Mouse (Mus musculus): ENCODE data around the gene Pik3cg. TPM values are rescaled to one million over a fixed set of nuclear protein-coding genes. Genes with fewer than 3 reads are reported as not detected.

Pik3cg gene
- polyA plus RNA-seq, 1 experiment from 2014 or later = 21.7 TPM

DNA sequence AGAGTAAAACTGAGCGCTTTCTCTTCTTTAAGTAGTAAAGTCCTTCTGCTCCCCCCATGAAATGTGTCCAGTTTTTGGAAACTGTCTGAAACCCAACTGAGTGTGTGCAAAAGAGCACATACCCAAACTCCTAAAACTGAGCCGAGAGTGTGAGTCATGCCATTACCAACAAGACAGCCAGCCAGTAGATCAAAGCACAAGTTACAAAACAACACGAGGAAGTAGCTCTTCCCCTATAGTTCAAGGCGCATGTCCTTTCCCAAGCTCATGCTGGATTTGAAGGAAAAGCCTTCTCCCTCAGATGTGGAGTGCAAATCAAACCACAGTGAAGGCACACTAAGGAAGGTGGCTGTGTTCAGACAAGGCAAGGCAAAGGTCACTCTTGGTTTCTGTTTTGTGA, 17.5 kb downstream of the Pik3cg start:
- H3K79me2 ChIP-seq (ENCODE audit: inconsistent target) = no peaks in the 10 kb centered on the region
- H3K4me3 ChIP-seq (ENCODE audit: inconsistent target) = no peak overlapping the region
- 0 out of 2 replicates have a peak overlapping the region, but pooled peaks have one; percentile 2 for H3K27ac ChIP-seq
- peaks cover 65% of the 10 kb centered on the region for H3K36me3 ChIP-seq (ENCODE audit: inconsistent target)
- 45% methylated on average over 4 of the region's 4 CpGs for WGBS (ENCODE audit: missing documents)

GRCm38 (mm10) chr12:32187668-32188236, 20.7 kb downstream of the Pik3cg start:
- Histone ChIP-seq H3K79me2 (ENCODE audit: inconsistent target) (no peaks in the 10 kb centered on the region), H3K27ac (no peak overlapping the region), H3K4me3 (ENCODE audit: inconsistent target) (no peak overlapping the region), H3K36me3 (ENCODE audit: inconsistent target) (peaks cover 36% of the 10 kb centered on the region; the same call in 1 of the 2 replicates)
- WGBS (ENCODE audit: missing documents) = 95% methylated on average over 4 of the region's 5 CpGs

DNA sequence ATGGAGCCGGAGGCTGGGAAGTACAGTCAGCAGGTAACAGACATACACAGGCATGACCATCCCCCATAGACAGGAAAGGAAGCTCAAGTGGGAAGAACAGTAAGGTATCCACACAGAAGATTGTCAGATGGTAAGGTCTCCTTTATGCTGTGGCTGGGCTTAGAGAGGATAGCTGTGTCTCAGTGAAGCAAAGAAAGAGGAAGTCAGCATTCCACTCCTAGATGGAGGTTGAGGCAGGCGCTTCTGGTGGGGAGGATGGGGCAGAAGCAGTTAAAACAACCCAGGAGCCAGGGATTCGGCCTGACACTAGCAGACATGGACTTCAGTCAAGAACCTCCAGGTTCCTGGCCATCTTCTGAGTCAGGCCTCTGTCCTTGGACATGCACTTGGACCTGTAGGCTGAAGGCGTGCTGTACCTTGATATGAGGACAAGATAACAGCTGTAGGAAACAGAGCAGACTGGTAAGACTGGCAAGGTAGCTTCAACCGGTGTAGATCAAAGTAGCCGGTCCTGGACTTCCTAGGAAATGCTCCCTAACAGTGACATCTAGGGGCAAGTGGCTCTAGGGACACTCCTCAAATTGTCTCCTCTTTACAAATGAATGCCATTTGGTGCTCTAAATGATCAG, 21.7 kb downstream of the Pik3cg start:
- no peak overlapping the region for H3K4me3 ChIP-seq (ENCODE audit: inconsistent target)
- H3K36me3 ChIP-seq (ENCODE audit: inconsistent target) = peaks cover 29% of the 10 kb centered on the region; the same call in 1 of the 2 replicates
- H3K27ac ChIP-seq = no peak overlapping the region
- WGBS (ENCODE audit: missing documents) = 92% methylated on average over 6 of the region's 6 CpGs
- H3K79me2 ChIP-seq (ENCODE audit: inconsistent target) = no peaks in the 10 kb centered on the region

GRCm38 (mm10) chr12:32184874-32185273, 23.6 kb downstream of the Pik3cg start:
- no peak overlapping the region for H3K27ac ChIP-seq
- H3K79me2 ChIP-seq (ENCODE audit: inconsistent target) = no peaks in the 10 kb centered on the region
- H3K4me3 ChIP-seq (ENCODE audit: inconsistent target) = no peak overlapping the region
- H3K36me3 ChIP-seq (ENCODE audit: inconsistent target) = peaks cover 23% of the 10 kb centered on the region; the same call in 1 of the 2 replicates
- 100% methylated on average over 1 of the region's 3 CpGs for WGBS (ENCODE audit: missing documents)

GRCm38 (mm10) chr12:32183584-32183983, 24.9 kb downstream of the Pik3cg start:
- WGBS (ENCODE audit: missing documents) = 100% methylated on average over 1 of the region's 1 CpGs

DNA sequence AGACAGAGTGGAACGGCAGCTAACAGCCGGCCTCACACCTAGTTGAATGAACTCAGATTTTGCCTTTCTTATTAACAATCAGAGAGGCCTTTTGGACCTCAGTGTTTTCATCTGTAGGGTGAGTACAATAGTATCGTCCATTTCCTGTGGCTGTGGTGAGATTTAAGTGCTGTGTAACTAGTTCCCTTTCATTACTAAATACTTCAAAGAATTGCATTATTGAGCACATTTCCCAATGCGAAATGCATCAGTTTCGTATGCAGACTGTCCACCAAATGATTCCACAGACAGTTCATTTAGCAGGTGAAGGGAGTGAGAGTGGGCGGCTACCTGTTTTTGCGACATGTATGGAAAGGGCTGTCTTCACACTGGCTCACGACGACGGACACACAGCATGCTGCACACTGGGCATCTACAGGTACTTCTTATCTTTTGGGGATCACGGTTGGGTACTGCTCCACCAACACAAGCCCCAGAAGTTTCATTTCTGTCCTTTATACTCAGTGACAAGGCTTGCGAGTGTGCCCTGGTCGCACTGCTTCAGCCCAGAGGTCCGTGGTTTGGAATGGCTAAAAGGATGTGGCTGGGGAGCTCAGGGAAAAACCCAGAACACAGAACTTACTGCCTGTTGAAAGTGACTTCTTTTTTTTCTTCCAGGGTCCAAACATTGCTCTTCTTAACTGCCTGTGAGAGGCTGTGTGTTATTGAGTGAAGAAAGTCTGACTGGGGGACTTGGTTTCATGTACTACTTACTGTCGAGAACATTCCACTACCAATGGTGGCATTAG, 25.6 kb downstream of the Pik3cg start:
- 66% methylated on average over 15 of the region's 15 CpGs for WGBS (ENCODE audit: missing documents)
- Histone ChIP-seq H3K27ac (no peak overlapping the region), H3K79me2 (ENCODE audit: inconsistent target) (no peaks in the 10 kb centered on the region), H3K36me3 (ENCODE audit: inconsistent target) (peaks cover 13% of the 10 kb centered on the region; the same call in 1 of the 2 replicates), H3K4me3 (ENCODE audit: inconsistent target) (no peak overlapping the region)

More at GRCm38 (mm10) chr12:32183584-32183983, 24.9 kb downstream of the Pik3cg start:
- Histone ChIP-seq H3K27ac (no peak overlapping the region), H3K36me3 (ENCODE audit: inconsistent target) (peaks cover 21% of the 10 kb centered on the region; the same call in 1 of the 2 replicates), H3K4me3 (ENCODE audit: inconsistent target) (no peak overlapping the region), H3K79me2 (ENCODE audit: inconsistent target) (no peaks in the 10 kb centered on the region)

DNA sequence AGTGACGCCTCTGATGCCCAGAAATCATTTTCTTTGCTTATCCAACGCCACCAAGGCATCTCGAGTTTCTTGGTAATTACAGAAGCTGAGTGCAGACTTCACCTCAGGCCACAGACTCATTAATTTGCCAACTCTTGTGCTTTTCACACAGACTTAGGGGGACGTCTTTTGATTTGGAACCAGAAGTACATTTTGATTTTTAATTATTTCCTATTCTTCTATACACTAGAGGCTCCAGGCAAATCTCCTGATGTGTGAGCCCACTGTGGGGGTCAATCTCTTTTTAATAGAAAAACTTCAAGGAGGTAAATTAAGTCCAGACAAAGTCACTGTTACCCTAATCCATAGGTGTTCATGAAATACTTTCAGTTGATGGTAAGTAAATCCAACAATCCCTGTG, 26.6 kb downstream of the Pik3cg start:
- H3K36me3 ChIP-seq (ENCODE audit: inconsistent target) = peaks cover 11% of the 10 kb centered on the region; the same call in 1 of the 2 replicates
- no peak overlapping the region for H3K27ac ChIP-seq
- 96% methylated on average over 3 of the region's 4 CpGs for WGBS (ENCODE audit: missing documents)
- no peak overlapping the region for H3K4me3 ChIP-seq (ENCODE audit: inconsistent target)
- no peaks in the 10 kb centered on the region for H3K79me2 ChIP-seq (ENCODE audit: inconsistent target)

- H3K79me2 ChIP-seq (ENCODE audit: inconsistent target) = no peaks in the 10 kb centered on the region
- WGBS (ENCODE audit: missing documents) = 98% methylated on average over 6 of the region's 6 CpGs
- H3K4me3 ChIP-seq (ENCODE audit: inconsistent target) = no peak overlapping the region
- H3K36me3 ChIP-seq (ENCODE audit: inconsistent target) = peaks cover 14% of the 10 kb centered on the region; the same call in 1 of the 2 replicates
- no peak overlapping the region for H3K27ac ChIP-seq
Observed at GRCm38 (mm10) chr12:32174437-32174836, 34.0 kb downstream of the Pik3cg start.

GRCm38 (mm10) chr12:32172826-32173225, 35.6 kb downstream of the Pik3cg start:
- 84% methylated on average over 7 of the region's 7 CpGs for WGBS (ENCODE audit: missing documents)
- no peak overlapping the region for H3K4me3 ChIP-seq (ENCODE audit: inconsistent target)
- peaks cover 14% of the 10 kb centered on the region; the same call in 1 of the 2 replicates for H3K36me3 ChIP-seq (ENCODE audit: inconsistent target)
- no peak overlapping the region for H3K27ac ChIP-seq
- H3K79me2 ChIP-seq (ENCODE audit: inconsistent target) = no peaks in the 10 kb centered on the region

DNA sequence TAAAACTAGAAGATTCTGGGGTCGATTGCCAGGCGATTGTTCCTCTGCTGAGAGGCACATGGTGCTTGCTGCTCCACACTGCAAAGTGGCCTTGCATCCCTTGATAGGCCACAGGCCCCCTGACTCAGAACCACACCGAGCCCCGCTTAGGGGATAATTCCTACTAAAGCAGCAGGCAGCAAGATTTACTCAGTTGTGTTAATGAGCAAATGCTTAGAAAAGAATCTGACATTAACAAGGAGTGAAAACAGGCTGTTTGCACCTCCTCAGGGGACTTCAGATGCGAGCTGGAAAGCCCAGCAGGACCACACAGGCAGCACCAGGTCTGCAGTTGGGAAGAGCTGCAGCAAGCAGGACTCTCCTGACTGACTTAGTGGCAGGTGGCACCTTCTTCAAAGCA, 39.3 kb downstream of the Pik3cg start:
- H3K27ac ChIP-seq = no peak overlapping the region
- no peaks in the 10 kb centered on the region for H3K79me2 ChIP-seq (ENCODE audit: inconsistent target)
- H3K4me3 ChIP-seq (ENCODE audit: inconsistent target) = no peak overlapping the region
- no peaks in the 10 kb centered on the region for H3K36me3 ChIP-seq (ENCODE audit: inconsistent target)
- WGBS (ENCODE audit: missing documents) = 32% methylated on average over 5 of the region's 5 CpGs

DNA sequence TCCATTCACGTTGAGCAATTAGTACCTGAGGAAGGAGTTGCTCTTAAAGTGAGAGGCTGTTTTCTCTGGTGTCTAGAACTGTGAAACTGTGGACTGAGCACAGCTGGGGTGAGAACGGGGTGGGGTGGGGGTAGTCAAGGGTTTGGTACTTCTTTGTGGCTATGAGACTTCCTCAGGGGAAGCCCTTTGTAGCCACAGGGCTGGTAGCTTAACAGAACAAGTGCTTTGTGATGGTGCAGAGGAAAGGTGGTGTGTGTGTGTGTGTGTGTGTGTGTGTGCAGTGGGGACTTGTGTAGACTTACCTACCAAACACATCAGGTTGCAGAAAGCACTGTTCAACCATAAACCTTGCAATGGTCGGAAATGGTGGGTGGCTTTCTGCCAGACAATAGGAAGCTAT, 39.7 kb downstream of the Pik3cg start:
- WGBS (ENCODE audit: missing documents) = 11% methylated on average over 3 of the region's 3 CpGs
- Histone ChIP-seq H3K4me3 (ENCODE audit: inconsistent target) (no peak overlapping the region), H3K79me2 (ENCODE audit: inconsistent target) (no peaks in the 10 kb centered on the region), H3K36me3 (ENCODE audit: inconsistent target) (no peaks in the 10 kb centered on the region), H3K27ac (no peak overlapping the region)

- 2% methylated on average over 2 of the region's 2 CpGs for WGBS (ENCODE audit: missing documents)
- no peaks in the 10 kb centered on the region for H3K36me3 ChIP-seq (ENCODE audit: inconsistent target)
- no peak overlapping the region for H3K4me3 ChIP-seq (ENCODE audit: inconsistent target)
- no peaks in the 10 kb centered on the region for H3K79me2 ChIP-seq (ENCODE audit: inconsistent target)
- peak overlapping the region; percentile 52 for H3K27ac ChIP-seq
Observed at GRCm38 (mm10) chr12:32163706-32164105, 44.8 kb downstream of the Pik3cg start.

GRCm38 (mm10) chr12:32158757-32159156, 49.7 kb downstream of the Pik3cg start:
- H3K79me2 ChIP-seq (ENCODE audit: inconsistent target) = no peaks in the 10 kb centered on the region
- H3K4me3 ChIP-seq (ENCODE audit: inconsistent target) = no peak overlapping the region
- H3K27ac ChIP-seq = no peak overlapping the region
- 69% methylated on average over 5 of the region's 5 CpGs for WGBS (ENCODE audit: missing documents)
- no peaks in the 10 kb centered on the region for H3K36me3 ChIP-seq (ENCODE audit: inconsistent target)

GRCm38 (mm10) chr12:32146606-32147005, 61.9 kb downstream of the Pik3cg start:
- WGBS (ENCODE audit: missing documents) = 68% methylated on average over 7 of the region's 7 CpGs
- no peak overlapping the region for H3K27ac ChIP-seq
- H3K79me2 ChIP-seq (ENCODE audit: inconsistent target) = no peaks in the 10 kb centered on the region
- H3K36me3 ChIP-seq (ENCODE audit: inconsistent target) = no peaks in the 10 kb centered on the region
- H3K4me3 ChIP-seq (ENCODE audit: inconsistent target) = no peak overlapping the region

DNA sequence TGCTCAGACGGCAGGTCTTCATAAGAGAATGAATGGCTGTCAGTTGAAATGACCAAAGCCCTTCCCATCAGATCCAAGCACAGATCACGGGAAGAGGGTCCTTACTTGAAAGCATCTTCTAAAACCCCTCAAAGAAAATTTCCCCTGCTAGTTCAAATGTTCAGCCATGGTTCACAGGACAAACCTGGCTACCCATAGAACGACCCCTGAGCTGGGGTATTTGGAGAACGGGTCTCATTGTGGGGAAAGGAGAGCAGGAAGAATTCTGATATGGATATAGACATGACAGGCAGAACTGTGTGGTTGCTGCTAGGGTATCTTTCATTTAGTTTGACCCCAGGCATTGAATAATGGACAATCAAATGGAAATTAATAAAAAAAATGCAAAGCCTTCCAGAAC, 62.8 kb downstream of the Pik3cg start:
- H3K4me3 ChIP-seq (ENCODE audit: inconsistent target) = no peak overlapping the region
- no peak overlapping the region for H3K27ac ChIP-seq
- 98% methylated on average over 4 of the region's 4 CpGs for WGBS (ENCODE audit: missing documents)
- no peaks in the 10 kb centered on the region for H3K79me2 ChIP-seq (ENCODE audit: inconsistent target)
- H3K36me3 ChIP-seq (ENCODE audit: inconsistent target) = no peaks in the 10 kb centered on the region
